Mouse (Mus musculus) common myeloid progenitor, adult 5-6 weeks (primary cell): Measurements from ENCODE around the gene Atp13a2. TPM values are rescaled to one million over a fixed set of nuclear protein-coding genes. Genes with fewer than 3 reads are reported as not detected.

Experiments used
- ATAC-seq: replicated peaks from 2 replicates; pipeline ENCODE4 v1.8.0; 2016; ENCODE audit warnings: low read depth, mild to moderate bottlenecking, moderate TSS enrichment, inconsistent platforms; ENCODE audit not compliant: poor library complexity, severe bottlenecking
- total RNA-seq: library from RNA; stranded (forward); fragments of 200-1000, 187-1606 nt; gene quantifications from 2 replicates; pipeline ENCODE4 v1.2.3, GENCODE M21; 2017

Gene Atp13a2
- total RNA-seq, 1 experiment from 2014 or later = 63.3 TPM

DNA sequence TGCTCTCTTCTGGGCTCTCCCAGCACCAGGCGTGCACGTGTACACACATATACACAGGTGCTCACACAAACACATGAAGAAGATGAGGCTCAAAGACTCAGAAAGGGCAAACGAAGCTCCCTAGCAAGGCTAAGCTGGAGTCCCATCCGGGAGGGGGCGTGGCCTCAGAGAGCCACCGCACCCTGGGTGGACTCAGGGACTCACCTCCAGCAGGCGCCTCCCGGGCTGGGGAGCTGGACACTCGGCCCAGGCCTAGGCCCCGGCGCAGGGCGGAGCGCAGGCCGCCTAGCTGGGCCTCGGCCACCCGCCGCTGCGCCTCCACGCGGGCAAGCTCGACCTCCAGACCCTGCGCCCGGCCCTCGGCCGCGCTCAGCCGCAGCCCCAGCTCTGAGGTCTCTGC lies 38.3 kb downstream of the Atp13a2 start:
- no peak for ATAC-seq

GRCm38 (mm10) chr4:141030541-141031206 lies 44.0 kb downstream of the Atp13a2 start:
- ATAC-seq = no peak

- ATAC-seq = peak; percentile 96
These were observed 45.1 kb downstream of the Atp13a2 start for GRCm38 (mm10) chr4:141031733-141032132.

GRCm38 (mm10) chr4:141033606-141034549 lies 47.2 kb downstream of the Atp13a2 start:
- peak; percentile 2; the same call in 1 of the 2 replicates for ATAC-seq

DNA sequence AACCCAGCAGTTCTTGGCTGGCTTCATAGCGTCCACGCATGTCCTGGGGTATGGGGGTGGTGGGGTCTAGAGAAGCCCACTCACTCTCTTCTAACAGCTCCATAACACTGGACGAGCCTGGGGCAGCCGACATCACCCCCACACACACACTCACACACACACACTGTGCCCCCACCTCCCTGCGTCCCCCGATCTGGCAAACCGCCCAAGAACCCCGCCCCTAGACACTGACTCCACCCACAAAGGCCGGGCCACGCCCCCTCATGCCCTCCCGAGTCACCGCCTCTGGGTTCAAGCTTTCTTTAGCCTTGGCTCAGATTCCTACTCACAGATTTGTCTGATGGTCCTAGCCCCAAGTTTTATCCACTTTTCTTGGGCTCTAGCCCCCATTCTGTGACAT lies 54.4 kb downstream of the Atp13a2 start:
- no peak for ATAC-seq

DNA sequence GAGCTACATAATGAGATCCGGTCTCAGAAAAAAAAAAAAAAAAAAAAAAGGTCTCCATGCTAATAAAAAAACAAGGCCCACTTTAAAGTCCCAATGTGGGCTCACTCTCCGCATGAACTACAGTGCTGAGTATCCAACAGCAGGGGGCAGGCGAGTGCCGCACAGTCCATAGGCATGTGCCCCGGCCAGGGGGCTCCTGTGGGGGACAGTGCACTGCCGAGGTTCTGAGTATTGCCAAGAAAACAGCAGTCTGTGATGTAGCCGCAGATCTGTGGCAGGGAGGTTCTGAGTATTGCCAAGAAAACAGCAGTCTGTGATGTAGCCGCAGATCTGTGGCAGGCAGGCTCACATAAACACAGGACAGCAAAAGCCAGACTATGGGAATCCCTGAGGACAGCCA lies 58.1 kb downstream of the Atp13a2 start:
- peak; percentile 93 for ATAC-seq

DNA sequence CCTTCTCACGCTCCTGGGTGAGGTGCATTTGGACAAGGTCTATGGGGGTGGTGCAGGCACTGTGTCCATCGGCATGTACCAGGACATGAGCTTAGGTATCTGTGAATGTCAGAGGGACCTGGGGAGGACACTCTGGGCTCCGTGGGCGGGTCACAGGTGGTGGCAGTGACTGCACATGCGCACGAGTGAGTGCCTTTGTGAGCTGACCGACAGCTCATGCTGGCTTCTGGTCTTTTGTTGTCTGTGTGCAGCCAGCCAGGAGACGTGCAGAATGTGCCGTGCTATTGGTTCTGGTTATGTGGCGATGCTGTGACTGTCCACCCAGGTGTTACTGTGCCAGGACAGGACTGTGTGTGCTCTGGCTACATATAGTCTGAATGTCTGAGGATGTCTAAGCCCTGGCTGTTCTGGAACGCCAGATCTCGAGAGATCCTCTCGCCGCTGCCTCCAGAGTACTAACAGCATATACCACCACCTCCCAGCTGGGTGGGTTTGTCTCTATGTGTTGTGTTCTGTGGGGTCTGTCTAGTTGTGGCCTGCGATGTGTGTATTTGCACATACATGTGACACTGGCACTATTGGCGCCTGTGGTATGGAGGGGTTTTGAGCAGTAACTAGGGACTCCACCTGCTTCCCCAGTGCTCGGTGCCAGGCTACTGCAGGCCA lies 62.3 kb downstream of the Atp13a2 start:
- no peak for ATAC-seq

- ATAC-seq = no peak
These were observed 62.8 kb downstream of the Atp13a2 start for GRCm38 (mm10) chr4:141049476-141049835.

DNA sequence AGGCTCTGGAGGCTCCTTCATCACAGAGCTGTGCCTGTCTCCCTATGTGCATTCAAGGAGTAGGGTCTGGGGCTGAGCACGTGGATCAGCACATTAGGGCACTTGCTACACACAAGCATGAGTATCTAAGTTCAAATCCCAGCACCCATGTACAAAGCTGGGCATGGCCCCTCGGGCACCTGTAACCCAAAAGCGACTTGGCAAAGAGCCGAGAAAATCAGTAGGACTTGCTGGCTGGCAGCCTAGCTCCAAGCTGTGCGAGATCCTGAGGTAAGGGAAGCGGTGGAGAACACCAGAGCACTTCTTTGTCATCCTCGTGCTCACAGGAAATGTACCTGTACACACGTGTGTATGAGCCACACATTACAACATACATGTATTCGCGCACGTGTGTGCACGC lies 65.8 kb downstream of the Atp13a2 start:
- no peak for ATAC-seq

- ATAC-seq = no peak
These were observed 66.5 kb downstream of the Atp13a2 start for GRCm38 (mm10) chr4:141053138-141053537.

- no peak for ATAC-seq
These were observed 67.0 kb downstream of the Atp13a2 start for GRCm38 (mm10) chr4:141053568-141054161.

Other genes starting within 250 kb of the Atp13a2 start
- gene Padi6, start 244.2 kb upstream of the Atp13a2 start, total RNA-seq = not detected in 2 replicates
- gene Padi4, start 212.6 kb upstream of the Atp13a2 start, total RNA-seq = 4.1 and 7.3 TPM in 2 replicates
- gene Padi3, start 176.2 kb upstream of the Atp13a2 start, total RNA-seq = 0.19 and 0.32 TPM in 2 replicates
- gene Padi1, start 141.1 kb upstream of the Atp13a2 start, total RNA-seq = not detected in 2 replicates
- gene Padi2, start 80.5 kb upstream of the Atp13a2 start, total RNA-seq = 14.5 and 17.0 TPM in 2 replicates
- 115 and 121 TPM in 2 replicates for gene Sdhb, start 25.7 kb upstream of the Atp13a2 start, total RNA-seq
- not detected in 2 replicates for gene Mfap2, start 23.5 kb downstream of the Atp13a2 start, total RNA-seq
- gene Crocc, start 73.7 kb downstream of the Atp13a2 start, total RNA-seq = 4.3 and 9.3 TPM in 2 replicates
- 60.3 and 78.8 TPM in 2 replicates for gene Necap2, start 91.5 kb downstream of the Atp13a2 start, total RNA-seq
- not detected in 2 replicates for gene Spata21, start 101.5 kb downstream of the Atp13a2 start, total RNA-seq
- gene Szrd1, start 152.9 kb downstream of the Atp13a2 start, total RNA-seq = 40.1 and 47.4 TPM in 2 replicates
- gene Fbxo42, start 161.0 kb downstream of the Atp13a2 start, total RNA-seq = 10.4 and 13.2 TPM in 2 replicates
- gene Rsg1, start 227.1 kb downstream of the Atp13a2 start, total RNA-seq = 2.2 and 6.1 TPM in 2 replicates